Mouse (Mus musculus): ENCODE measurements around the gene Prss56.

DNA sequence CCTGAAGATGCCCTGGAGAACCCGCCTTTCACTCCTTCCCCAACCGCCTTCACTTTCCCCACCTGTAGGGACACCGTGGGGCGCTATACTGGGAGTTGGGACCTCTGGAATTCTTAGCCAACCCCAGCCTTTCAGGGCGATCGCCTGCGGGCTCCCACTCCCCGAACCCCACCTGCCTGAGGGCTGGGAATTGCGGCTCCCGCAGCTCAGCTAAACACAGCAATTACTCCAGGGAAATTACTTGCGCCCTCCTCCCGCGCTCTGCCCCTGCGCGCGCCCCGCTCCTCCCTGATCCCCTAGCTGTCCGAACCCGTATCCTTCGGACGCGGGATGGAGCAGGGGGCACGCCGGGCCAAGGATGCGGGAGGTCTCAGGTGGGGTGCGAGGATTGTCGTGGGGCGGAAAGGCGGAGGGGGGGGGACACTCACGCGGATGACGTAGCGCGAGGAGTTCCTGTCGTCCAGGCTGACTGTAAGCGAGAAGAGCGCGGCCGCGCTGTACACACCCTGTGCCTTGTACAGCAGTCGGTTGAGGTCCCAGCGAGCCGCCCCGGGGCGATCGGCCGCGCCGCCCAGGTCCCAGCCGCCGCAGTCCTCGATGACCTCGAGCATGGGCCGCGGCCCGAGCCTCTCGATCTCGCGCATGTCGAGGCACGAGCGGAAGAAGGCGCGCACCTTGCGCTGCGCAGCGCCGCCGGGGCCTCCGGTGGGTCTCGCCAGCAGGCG is 29.2 kb upstream of the Prss56 start:
- TF ChIP-seq CTCF (IDR thresholded peaks at IDR 0.05; ENCODE audit: control insufficient read depth, insufficient read depth, low read length) (no peak), POLR2A (IDR thresholded peaks at IDR 0.05; ENCODE audit: borderline replicate concordance, control insufficient read depth, low read depth, low read length) (no peak)

Measured in bone marrow, adult 2 months (tissue).